Mouse (Mus musculus): ENCODE results near the gene Fam208b.

Fam208b gene

GRCm38 (mm10) chr13:3610795-3611438 is at the start of gene Fam208b:
Gene Fam208b, minus strand, starts transcription at chr13:3611108.
- peak; percentile 98 for DNase-seq (ENCODE audit: low read depth, low spot score)

- DNase-seq (ENCODE audit: low read depth, low spot score) = no peak
Measured at GRCm38 (mm10) chr13:3659163-3660160, 48.6 kb upstream of the Fam208b start.

GRCm38 (mm10) chr13:3654432-3654831 is 43.5 kb upstream of the Fam208b start:
- DNase-seq (ENCODE audit: low read depth, low spot score) = no peak

- no peak for DNase-seq (ENCODE audit: low read depth, low spot score)
Measured at GRCm38 (mm10) chr13:3650569-3650968, 39.7 kb upstream of the Fam208b start.

- no peak for DNase-seq (ENCODE audit: low read depth, low spot score)
Measured at GRCm38 (mm10) chr13:3646566-3646965, 35.7 kb upstream of the Fam208b start.

- DNase-seq (ENCODE audit: low read depth, low spot score) = no peak
Measured at GRCm38 (mm10) chr13:3645919-3646318, 35.0 kb upstream of the Fam208b start.

- DNase-seq (ENCODE audit: low read depth, low spot score) = no peak
Measured at GRCm38 (mm10) chr13:3644871-3645270, 34.0 kb upstream of the Fam208b start.

- no peak for DNase-seq (ENCODE audit: low read depth, low spot score)
Measured at GRCm38 (mm10) chr13:3642538-3642937, 31.6 kb upstream of the Fam208b start.

- no peak for DNase-seq (ENCODE audit: low read depth, low spot score)
Measured at GRCm38 (mm10) chr13:3642049-3642448, 31.1 kb upstream of the Fam208b start.

GRCm38 (mm10) chr13:3636797-3637196 is 25.9 kb upstream of the Fam208b start:
- no peak for DNase-seq (ENCODE audit: low read depth, low spot score)

- DNase-seq (ENCODE audit: low read depth, low spot score) = no peak
Measured at GRCm38 (mm10) chr13:3635076-3635475, 24.2 kb upstream of the Fam208b start.

- DNase-seq (ENCODE audit: low read depth, low spot score) = no peak
Measured at GRCm38 (mm10) chr13:3633895-3634811, 23.2 kb upstream of the Fam208b start, which contains the start of gene Asb13. Gene Asb13, plus strand, starts transcription at chr13:3634032.

- DNase-seq (ENCODE audit: low read depth, low spot score) = no peak
Measured at GRCm38 (mm10) chr13:3633131-3633530, 22.2 kb upstream of the Fam208b start.

- no peak for DNase-seq (ENCODE audit: low read depth, low spot score)
Measured at GRCm38 (mm10) chr13:3632551-3632950, 21.6 kb upstream of the Fam208b start.

- no peak for DNase-seq (ENCODE audit: low read depth, low spot score)
Measured at GRCm38 (mm10) chr13:3628102-3628501, 17.2 kb upstream of the Fam208b start.

GRCm38 (mm10) chr13:3627139-3627538 is 16.2 kb upstream of the Fam208b start:
- no peak for DNase-seq (ENCODE audit: low read depth, low spot score)

- no peak for DNase-seq (ENCODE audit: low read depth, low spot score)
Measured at GRCm38 (mm10) chr13:3610118-3610794, 652 bp downstream of the Fam208b start.

- no peak for DNase-seq (ENCODE audit: low read depth, low spot score)
Measured at GRCm38 (mm10) chr13:3609780-3610117, 1.2 kb downstream of the Fam208b start.

- DNase-seq (ENCODE audit: low read depth, low spot score) = no peak
Measured at GRCm38 (mm10) chr13:3596232-3596631, 14.7 kb downstream of the Fam208b start.

- DNase-seq (ENCODE audit: low read depth, low spot score) = no peak
Measured at GRCm38 (mm10) chr13:3594311-3594710, 16.6 kb downstream of the Fam208b start.

GRCm38 (mm10) chr13:3590789-3591188 is 20.1 kb downstream of the Fam208b start:
- DNase-seq (ENCODE audit: low read depth, low spot score) = no peak
